Mouse (Mus musculus): Measurements from ENCODE around the gene Gimap5. TPM values are rescaled to one million over a fixed set of nuclear protein-coding genes. Genes with fewer than 3 reads are reported as not detected.

Gene Gimap5
- polyA plus RNA-seq, 1 experiment from 2014 or later, result 0.83 TPM

- ATAC-seq (ENCODE audit: low FRiP score) (no peak), DNase-seq (ENCODE audit: low spot score, missing footprints) (no peak)
- Histone ChIP-seq H3K4me2 (no peak overlapping the region), H3K27ac (ENCODE audit: low read depth, low read length) (no peak overlapping the region), H3K9me3 (ENCODE audit: control insufficient read depth, low read length) (no peaks in the 10 kb centered on the region), H3K27me3 (ENCODE audit: control insufficient read depth, insufficient read depth, low read length) (no peaks in the 10 kb centered on the region), H3K9ac (ENCODE audit: low read length) (no peak overlapping the region), H3K36me3 (ENCODE audit: control insufficient read depth, insufficient read depth, low read length) (no peaks in the 10 kb centered on the region), H3K4me3 (ENCODE audit: low read depth, low read length) (no peak overlapping the region), H3K4me1 (ENCODE audit: control insufficient read depth, insufficient read depth, low read length) (no peaks in the 10 kb centered on the region)
Measured at GRCm38 (mm10) chr6:48704146-48704545, 41.9 kb upstream of the Gimap5 start.

GRCm38 (mm10) chr6:48706130-48706529, 39.9 kb upstream of the Gimap5 start:
- no peak overlapping the region for H3K4me2 ChIP-seq
- no peak overlapping the region for H3K27ac ChIP-seq (ENCODE audit: low read depth, low read length)
- no peaks in the 10 kb centered on the region for H3K36me3 ChIP-seq (ENCODE audit: control insufficient read depth, insufficient read depth, low read length)
- DNase-seq (ENCODE audit: low spot score, missing footprints) (no peak), ATAC-seq (ENCODE audit: low FRiP score) (no peak)
- H3K4me3 ChIP-seq (ENCODE audit: low read depth, low read length), result no peak overlapping the region
- no peaks in the 10 kb centered on the region for H3K4me1 ChIP-seq (ENCODE audit: control insufficient read depth, insufficient read depth, low read length)
- no peaks in the 10 kb centered on the region for H3K27me3 ChIP-seq (ENCODE audit: control insufficient read depth, insufficient read depth, low read length)
- H3K9ac ChIP-seq (ENCODE audit: low read length), result no peak overlapping the region
- 47% methylated on average over 3 of the region's 3 CpGs for WGBS
- H3K9me3 ChIP-seq (ENCODE audit: control insufficient read depth, low read length), result no peaks in the 10 kb centered on the region

- H3K4me1 ChIP-seq (ENCODE audit: control insufficient read depth, insufficient read depth, low read length), result no peaks in the 10 kb centered on the region
- ATAC-seq (ENCODE audit: low FRiP score) (no peak), DNase-seq (ENCODE audit: low spot score, missing footprints) (no peak)
- no peaks in the 10 kb centered on the region for H3K9me3 ChIP-seq (ENCODE audit: control insufficient read depth, low read length)
- no peak within 1 kb of the TSS for H3K27ac ChIP-seq (ENCODE audit: low read depth, low read length)
- 57% methylated on average over 2 of the region's 2 CpGs for WGBS
- no peaks in the 10 kb centered on the region for H3K36me3 ChIP-seq (ENCODE audit: control insufficient read depth, insufficient read depth, low read length)
- no peak within 1 kb of the TSS for H3K4me3 ChIP-seq (ENCODE audit: low read depth, low read length)
- H3K27me3 ChIP-seq (ENCODE audit: control insufficient read depth, insufficient read depth, low read length), result no peaks in the 10 kb centered on the region
- H3K4me2 ChIP-seq, result no peak within 1 kb of the TSS
- no peak within 1 kb of the TSS for H3K9ac ChIP-seq (ENCODE audit: low read length)
Measured at GRCm38 (mm10) chr6:48718455-48718854, 27.5 kb upstream of the Gimap5 start, which contains the start of the genes Gm28053 and Gimap7. Gene Gm28053 (plus strand): TSS chr6:48718607. Gene Gimap7 (plus strand): TSS chr6:48718621.

GRCm38 (mm10) chr6:48720326-48720725, 25.7 kb upstream of the Gimap5 start:
- 85% methylated on average over 4 of the region's 4 CpGs for WGBS
- ATAC-seq (ENCODE audit: low FRiP score), result no peak

GRCm38 (mm10) chr6:48723468-48723867, 22.5 kb upstream of the Gimap5 start:
- H3K9me3 ChIP-seq (ENCODE audit: control insufficient read depth, low read length), result no peaks in the 10 kb centered on the region
- no peak overlapping the region for H3K4me2 ChIP-seq
- DNase-seq (ENCODE audit: low spot score, missing footprints), result no peak
- no peak overlapping the region for H3K27ac ChIP-seq (ENCODE audit: low read depth, low read length)
- no peaks in the 10 kb centered on the region for H3K27me3 ChIP-seq (ENCODE audit: control insufficient read depth, insufficient read depth, low read length)
- 86% methylated on average over 8 of the region's 8 CpGs for WGBS
- H3K9ac ChIP-seq (ENCODE audit: low read length), result no peak overlapping the region
- no peak for ATAC-seq (ENCODE audit: low FRiP score)
- H3K36me3 ChIP-seq (ENCODE audit: control insufficient read depth, insufficient read depth, low read length), result no peaks in the 10 kb centered on the region
- H3K4me3 ChIP-seq (ENCODE audit: low read depth, low read length), result no peak overlapping the region
- H3K4me1 ChIP-seq (ENCODE audit: control insufficient read depth, insufficient read depth, low read length), result 0 out of 2 replicates have a peak, but pooled peaks cover 2% of the 10 kb centered on the region

More at GRCm38 (mm10) chr6:48720326-48720725, 25.7 kb upstream of the Gimap5 start:
- Histone ChIP-seq H3K27ac (ENCODE audit: low read depth, low read length) (no peak overlapping the region), H3K4me2 (no peak overlapping the region), H3K4me3 (ENCODE audit: low read depth, low read length) (no peak overlapping the region), H3K4me1 (ENCODE audit: control insufficient read depth, insufficient read depth, low read length) (0 out of 2 replicates have a peak, but pooled peaks cover under 1% of the 10 kb centered on the region), H3K27me3 (ENCODE audit: control insufficient read depth, insufficient read depth, low read length) (no peaks in the 10 kb centered on the region), H3K9me3 (ENCODE audit: control insufficient read depth, low read length) (no peaks in the 10 kb centered on the region), H3K36me3 (ENCODE audit: control insufficient read depth, insufficient read depth, low read length) (no peaks in the 10 kb centered on the region), H3K9ac (ENCODE audit: low read length) (no peak overlapping the region)
- DNase-seq (ENCODE audit: low spot score, missing footprints), result no peak

- Histone ChIP-seq H3K36me3 (ENCODE audit: control insufficient read depth, insufficient read depth, low read length) (no peaks in the 10 kb centered on the region), H3K9ac (ENCODE audit: low read length) (no peak overlapping the region), H3K4me1 (ENCODE audit: control insufficient read depth, insufficient read depth, low read length) (0 out of 2 replicates have a peak, but pooled peaks cover 2% of the 10 kb centered on the region), H3K27me3 (ENCODE audit: control insufficient read depth, insufficient read depth, low read length) (no peaks in the 10 kb centered on the region), H3K9me3 (ENCODE audit: control insufficient read depth, low read length) (no peaks in the 10 kb centered on the region), H3K4me2 (no peak overlapping the region), H3K27ac (ENCODE audit: low read depth, low read length) (no peak overlapping the region), H3K4me3 (ENCODE audit: low read depth, low read length) (no peak overlapping the region)
- no peak for ATAC-seq (ENCODE audit: low FRiP score)
- 0% methylated on average over 1 of the region's 1 CpGs for WGBS
- no peak for DNase-seq (ENCODE audit: low spot score, missing footprints)
Measured at GRCm38 (mm10) chr6:48725476-48725875, 20.5 kb upstream of the Gimap5 start.

- no peak overlapping the region for H3K4me2 ChIP-seq
- H3K9ac ChIP-seq (ENCODE audit: low read length), result no peak overlapping the region
- H3K27ac ChIP-seq (ENCODE audit: low read depth, low read length), result no peak overlapping the region
- no peaks in the 10 kb centered on the region for H3K9me3 ChIP-seq (ENCODE audit: control insufficient read depth, low read length)
- no peaks in the 10 kb centered on the region for H3K27me3 ChIP-seq (ENCODE audit: control insufficient read depth, insufficient read depth, low read length)
- no peak for DNase-seq (ENCODE audit: low spot score, missing footprints)
- no peak overlapping the region for H3K4me3 ChIP-seq (ENCODE audit: low read depth, low read length)
- H3K36me3 ChIP-seq (ENCODE audit: control insufficient read depth, insufficient read depth, low read length), result no peaks in the 10 kb centered on the region
- WGBS, result 86% methylated on average over 5 of the region's 5 CpGs
- ATAC-seq (ENCODE audit: low FRiP score), result no peak
- 0 out of 2 replicates have a peak, but pooled peaks cover 2% of the 10 kb centered on the region for H3K4me1 ChIP-seq (ENCODE audit: control insufficient read depth, insufficient read depth, low read length)
Measured at GRCm38 (mm10) chr6:48727761-48728160, 18.2 kb upstream of the Gimap5 start.

GRCm38 (mm10) chr6:48732864-48733304, 13.1 kb upstream of the Gimap5 start:
- DNase-seq (ENCODE audit: low spot score, missing footprints), result no peak
- 65% methylated on average over 8 of the region's 8 CpGs for WGBS

GRCm38 (mm10) chr6:48733660-48734059, 12.3 kb upstream of the Gimap5 start:
- Histone ChIP-seq H3K27me3 (ENCODE audit: control insufficient read depth, insufficient read depth, low read length) (no peaks in the 10 kb centered on the region), H3K27ac (ENCODE audit: low read depth, low read length) (no peak overlapping the region), H3K36me3 (ENCODE audit: control insufficient read depth, insufficient read depth, low read length) (no peaks in the 10 kb centered on the region), H3K9ac (ENCODE audit: low read length) (no peak overlapping the region), H3K4me3 (ENCODE audit: low read depth, low read length) (no peak overlapping the region), H3K9me3 (ENCODE audit: control insufficient read depth, low read length) (no peaks in the 10 kb centered on the region), H3K4me1 (ENCODE audit: control insufficient read depth, insufficient read depth, low read length) (no peaks in the 10 kb centered on the region), H3K4me2 (no peak overlapping the region)
- no peak for ATAC-seq (ENCODE audit: low FRiP score)
- WGBS, result 78% methylated on average over 1 of the region's 1 CpGs
- no peak for DNase-seq (ENCODE audit: low spot score, missing footprints)

More at GRCm38 (mm10) chr6:48732864-48733304, 13.1 kb upstream of the Gimap5 start:
- no peak overlapping the region for H3K9ac ChIP-seq (ENCODE audit: low read length)
- no peaks in the 10 kb centered on the region for H3K27me3 ChIP-seq (ENCODE audit: control insufficient read depth, insufficient read depth, low read length)
- ATAC-seq (ENCODE audit: low FRiP score), result no peak
- no peak overlapping the region for H3K4me2 ChIP-seq
- H3K4me1 ChIP-seq (ENCODE audit: control insufficient read depth, insufficient read depth, low read length), result no peaks in the 10 kb centered on the region
- no peak overlapping the region for H3K4me3 ChIP-seq (ENCODE audit: low read depth, low read length)
- H3K9me3 ChIP-seq (ENCODE audit: control insufficient read depth, low read length), result no peaks in the 10 kb centered on the region
- H3K36me3 ChIP-seq (ENCODE audit: control insufficient read depth, insufficient read depth, low read length), result no peaks in the 10 kb centered on the region
- H3K27ac ChIP-seq (ENCODE audit: low read depth, low read length), result no peak overlapping the region
